Mouse (Mus musculus) forebrain, postnatal 0 days (tissue): ENCODE data around the gene Hes2. TPM values are rescaled to one million over a fixed set of nuclear protein-coding genes. Genes with fewer than 3 reads are reported as not detected.

Experiments used
- ATAC-seq: fragments of 200-750 bp; cut with Nextera tagmentation; 2 replicates; pipeline ENCODE4 v1.8.0; 2017; ENCODE audit warnings: mild to moderate bottlenecking, moderate library complexity
- DNase-seq: peaks from one replicate; pipeline ENCODE4 v3.0.0-alpha.2; 2015
- H3K27ac ChIP-seq: fragments of 300-500 bp; sonication (generic); 2 replicates; pipeline ENCODE4 v1.5.1; 2014; ENCODE audit warnings: low read depth, mild to moderate bottlenecking, antibody characterized with exemption, low read length, moderate library complexity, mixed read lengths
- H3K27me3 ChIP-seq: fragments of 300-500 bp; sonication (generic); 2 replicates; pipeline ENCODE4 v1.6.1; 2014; ENCODE audit warnings: mild to moderate bottlenecking, low read length, mixed read lengths; ENCODE audit not compliant: insufficient read depth
- H3K36me3 ChIP-seq: fragments of 300-500 bp; sonication (generic); 2 replicates; pipeline ENCODE4 v1.6.1; 2014; ENCODE audit warnings: mild to moderate bottlenecking, moderate library complexity; ENCODE audit not compliant: insufficient read depth
- H3K4me1 ChIP-seq: fragments of 300-500 bp; sonication (generic); 2 replicates; pipeline ENCODE4 v1.6.1; 2014; ENCODE audit warnings: antibody characterized with exemption; ENCODE audit not compliant: insufficient read depth
- H3K4me2 ChIP-seq: fragments of 300-500 bp; sonication (generic); 2 replicates; pipeline ENCODE4 v1.6.1; 2014; ENCODE audit warnings: low read depth, mild to moderate bottlenecking, moderate library complexity
- H3K4me3 ChIP-seq: fragments of 300-500 bp; sonication (generic); 2 replicates; pipeline ENCODE4 v1.5.1; 2014; ENCODE audit warnings: low read depth, low read length, mixed read lengths
- H3K9ac ChIP-seq: fragments of 300-500 bp; sonication (generic); 2 replicates; pipeline ENCODE4 v1.6.1; 2014; ENCODE audit warnings: mild to moderate bottlenecking
- H3K9me3 ChIP-seq: fragments of 300-500 bp; sonication (generic); 2 replicates; pipeline ENCODE4 v1.6.1; 2016; ENCODE audit warnings: low read length
- CTCF ChIP-seq: sonication (generic); IDR thresholded peaks from 2 replicates; pipeline ENCODE4 v1.5.1; 2016; ENCODE audit warnings: antibody characterized with exemption, control low read depth, low read depth
- WGBS: fragments of 180-500 bp; shearing (Covaris S2); extraction: QIAGEN DNeasy Blood & Tissue Kit; methylation state at CpG from one replicate; pipeline ENCODE4 v1.1.7; 2014; 5-methylcytosine and 5-hydroxymethylcytosine counted together
- polyA plus RNA-seq: library from polyadenylated mRNA; unstranded; fragments of >200 nt; fragmentation: Nextera tagmentation; extraction: Ambion mirVana; gene quantifications from 2 replicates; pipeline ENCODE4 v1.2.1, GENCODE M21; 2015
- total RNA-seq: library from RNA; depleted of rRNA; stranded (reverse); fragments of >200 nt; gene quantifications from 2 replicates; pipeline ENCODE4 v1.2.3, GENCODE M21; 2014

Hes2 gene
- total and polyA plus RNA-seq, 2 experiments from 2014 or later, result not detected

DNA sequence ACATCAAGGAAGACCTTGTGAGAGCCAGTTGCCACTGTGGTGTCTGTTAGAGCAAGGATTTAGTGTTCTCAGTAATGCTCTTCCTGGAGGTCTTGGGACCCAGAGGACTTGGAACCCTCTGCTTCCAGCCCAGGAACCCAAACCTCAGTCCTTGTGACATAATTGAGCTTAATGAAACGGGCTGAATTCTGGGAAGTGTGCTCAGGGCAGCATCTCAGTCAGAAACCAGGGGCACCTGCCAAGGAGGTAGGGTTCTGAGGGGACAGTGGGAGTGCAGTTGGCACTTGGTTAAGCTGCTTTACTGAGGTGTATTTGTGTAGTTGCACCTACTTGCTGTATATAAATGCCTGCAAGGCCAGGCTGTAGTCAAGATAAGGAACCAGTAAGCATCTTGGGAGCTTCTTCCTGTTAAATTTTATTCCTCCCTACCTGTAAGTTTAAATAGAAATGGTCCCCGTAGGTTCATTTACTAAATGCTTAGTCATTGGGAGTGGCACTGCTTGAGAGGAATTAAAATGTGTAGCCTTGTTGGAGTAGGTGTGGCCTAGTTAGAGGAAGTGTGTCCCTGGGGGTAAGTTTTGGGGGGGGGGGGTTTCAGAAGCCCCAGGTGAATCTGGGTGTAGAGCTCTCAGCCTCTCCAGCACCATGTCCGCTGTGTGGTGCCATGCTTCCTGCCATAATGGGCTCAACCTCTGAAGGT, 36.0 kb downstream of the Hes2 start:
- Histone ChIP-seq H3K4me2 (no peak overlapping the region), H3K4me3 (no peak overlapping the region), H3K27me3 (no peaks in the 10 kb centered on the region), H3K27ac (no peak overlapping the region), H3K36me3 (0 out of 2 replicates have a peak, but pooled peaks cover 4% of the 10 kb centered on the region), H3K9me3 (no peaks in the 10 kb centered on the region), H3K4me1 (no peaks in the 10 kb centered on the region), H3K9ac (no peak overlapping the region)
- no peak for TF ChIP-seq CTCF
- DNase-seq (no peak), ATAC-seq (no peak)
- 86% methylated on average over 3 of the region's 3 CpGs for WGBS

DNA sequence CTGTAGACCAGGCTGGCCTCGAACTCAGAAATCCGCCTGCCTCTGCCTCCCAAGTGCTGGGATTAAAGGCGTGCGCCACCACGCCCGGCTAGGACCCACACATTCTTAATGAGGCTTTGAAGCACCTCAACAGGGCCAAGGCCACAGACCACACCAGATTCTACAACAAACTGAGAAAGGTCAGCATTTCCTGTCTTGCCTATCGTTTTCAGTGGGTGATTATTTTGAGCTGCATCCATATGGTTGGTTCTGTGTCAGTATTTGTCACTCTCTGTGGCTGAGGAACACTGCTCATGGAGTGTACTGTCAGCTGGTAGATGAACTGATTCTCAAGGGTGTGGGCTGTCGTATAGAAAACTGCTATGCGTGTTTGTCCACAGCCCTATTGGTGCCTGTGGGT, 37.6 kb downstream of the Hes2 start:
- Histone ChIP-seq H3K27ac (no peak overlapping the region), H3K4me1 (no peaks in the 10 kb centered on the region), H3K9me3 (no peaks in the 10 kb centered on the region), H3K4me3 (no peak overlapping the region), H3K9ac (no peak overlapping the region), H3K4me2 (no peak overlapping the region), H3K27me3 (no peaks in the 10 kb centered on the region), H3K36me3 (0 out of 2 replicates have a peak, but pooled peaks cover 4% of the 10 kb centered on the region)
- WGBS, result 94% methylated on average over 7 of the region's 9 CpGs
- no peak for DNase-seq
- ATAC-seq, result no peak
- no peak for TF ChIP-seq CTCF

GRCm38 (mm10) chr4:152197545-152197944, 38.9 kb downstream of the Hes2 start:
- ATAC-seq (no peak), DNase-seq (no peak)
- Histone ChIP-seq H3K4me3 (no peak overlapping the region), H3K27ac (no peak overlapping the region), H3K4me2 (no peak overlapping the region), H3K4me1 (peaks cover 5% of the 10 kb centered on the region), H3K9me3 (no peaks in the 10 kb centered on the region), H3K9ac (no peak overlapping the region), H3K36me3 (0 out of 2 replicates have a peak, but pooled peaks cover 4% of the 10 kb centered on the region), H3K27me3 (no peaks in the 10 kb centered on the region)
- no peak for TF ChIP-seq CTCF
- WGBS, result 86% methylated on average over 5 of the region's 5 CpGs

DNA sequence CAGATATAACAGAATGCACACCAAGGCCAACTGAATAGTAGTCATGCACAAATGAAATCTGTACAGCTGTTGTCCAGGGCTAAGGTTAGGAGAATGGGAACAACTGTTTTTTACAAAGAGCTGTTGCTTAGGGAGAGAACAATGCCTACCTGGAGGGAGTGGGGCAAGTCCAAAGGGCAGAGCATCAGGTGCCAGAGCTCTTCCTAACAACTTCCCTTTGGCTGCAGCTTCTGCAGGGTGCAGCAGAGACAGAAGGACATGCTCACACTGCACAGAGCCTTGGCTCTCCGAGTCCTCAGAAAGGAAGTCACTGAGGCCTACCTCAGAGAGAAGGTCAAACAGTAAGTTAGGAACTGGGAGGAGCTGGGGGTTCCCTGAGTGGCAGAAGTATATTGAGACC, 41.0 kb downstream of the Hes2 start:
- no peaks in the 10 kb centered on the region for H3K9me3 ChIP-seq
- peaks cover 16% of the 10 kb centered on the region for H3K4me1 ChIP-seq
- H3K27ac ChIP-seq, result no peak overlapping the region
- ATAC-seq (no peak), DNase-seq (no peak)
- H3K27me3 ChIP-seq, result no peaks in the 10 kb centered on the region
- 0 out of 2 replicates have a peak, but pooled peaks cover 4% of the 10 kb centered on the region for H3K36me3 ChIP-seq
- 88% methylated on average over 1 of the region's 1 CpGs for WGBS
- no peak overlapping the region for H3K4me3 ChIP-seq
- TF ChIP-seq CTCF, result no peak
- no peak overlapping the region for H3K9ac ChIP-seq
- H3K4me2 ChIP-seq, result no peak overlapping the region

- no peak overlapping the region for H3K4me2 ChIP-seq
- no peak for ATAC-seq
- no peaks in the 10 kb centered on the region for H3K27me3 ChIP-seq
- peaks cover 16% of the 10 kb centered on the region for H3K4me1 ChIP-seq
- 68% methylated on average over 6 of the region's 6 CpGs for WGBS
- H3K27ac ChIP-seq, result no peak overlapping the region
- no peak for TF ChIP-seq CTCF
- no peak overlapping the region for H3K9ac ChIP-seq
- no peak for DNase-seq
- H3K9me3 ChIP-seq, result no peaks in the 10 kb centered on the region
- H3K36me3 ChIP-seq, result 0 out of 2 replicates have a peak, but pooled peaks cover 3% of the 10 kb centered on the region
- no peak overlapping the region for H3K4me3 ChIP-seq
Observed at GRCm38 (mm10) chr4:152201492-152201891, 42.8 kb downstream of the Hes2 start.

DNA sequence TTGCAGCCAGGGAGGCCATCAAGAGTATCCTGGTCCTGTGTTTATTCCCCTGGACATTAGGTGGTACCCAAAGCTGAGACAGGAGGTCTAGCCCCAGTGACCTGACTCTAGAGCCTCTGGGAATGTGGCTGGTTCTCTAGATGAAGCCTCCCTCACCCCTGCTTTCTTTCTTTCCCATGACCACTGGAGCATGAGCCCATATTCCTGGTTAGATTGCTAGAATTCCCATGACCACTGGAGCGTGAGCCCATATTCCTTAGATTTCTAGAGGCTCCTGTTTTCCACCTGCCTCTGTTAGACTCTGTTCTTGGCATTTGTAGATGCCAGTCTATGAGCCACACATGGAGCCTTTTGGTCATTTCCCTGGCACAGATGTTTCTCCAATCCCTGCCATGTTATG, 43.8 kb downstream of the Hes2 start:
- Histone ChIP-seq H3K4me3 (no peak overlapping the region), H3K9ac (no peak overlapping the region), H3K27me3 (no peaks in the 10 kb centered on the region), H3K4me2 (no peak overlapping the region), H3K9me3 (no peaks in the 10 kb centered on the region), H3K36me3 (peaks cover 5% of the 10 kb centered on the region; the same call in 1 of the 2 replicates), H3K4me1 (peaks cover 16% of the 10 kb centered on the region), H3K27ac (peak overlapping the region; percentile 46; the same call in 1 of the 2 replicates)
- TF ChIP-seq CTCF, result no peak
- DNase-seq, result no peak
- no peak for ATAC-seq
- WGBS, result 93% methylated on average over 1 of the region's 1 CpGs

DNA sequence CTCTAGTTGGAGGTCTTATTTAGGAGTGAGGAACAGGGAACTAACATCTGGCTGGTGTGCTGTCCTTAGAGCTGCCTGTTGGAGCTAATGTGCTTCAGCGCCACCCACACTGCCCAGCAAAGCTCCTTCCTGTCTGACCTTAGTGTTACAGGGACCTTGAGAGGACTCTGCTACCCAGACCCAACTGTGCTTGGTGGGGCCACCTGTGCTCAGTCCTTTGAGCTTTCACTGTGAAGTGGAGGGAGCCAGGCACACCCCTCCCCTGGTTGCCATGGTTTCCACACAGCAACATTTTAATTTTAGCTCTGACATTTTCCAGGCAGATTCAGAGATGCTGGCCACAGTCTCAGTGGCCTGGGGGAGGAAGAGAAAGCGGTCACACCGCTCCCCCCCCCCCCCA, 44.2 kb downstream of the Hes2 start:
- H3K27me3 ChIP-seq, result no peaks in the 10 kb centered on the region
- ATAC-seq, result peak; percentile 50
- peaks cover 5% of the 10 kb centered on the region; the same call in 1 of the 2 replicates for H3K36me3 ChIP-seq
- peaks cover 16% of the 10 kb centered on the region for H3K4me1 ChIP-seq
- H3K9ac ChIP-seq, result no peak overlapping the region
- DNase-seq, result peak; percentile 46
- no peak overlapping the region for H3K4me3 ChIP-seq
- 63% methylated on average over 3 of the region's 3 CpGs for WGBS
- no peak for TF ChIP-seq CTCF
- H3K27ac ChIP-seq, result peak overlapping the region; percentile 46; the same call in 1 of the 2 replicates
- no peak overlapping the region for H3K4me2 ChIP-seq
- no peaks in the 10 kb centered on the region for H3K9me3 ChIP-seq
